Mouse (Mus musculus) T-helper 2 cell (primary cell): ENCODE results near the gene Fgf2.

Experiments
- in situ Hi-C: fragments of 300-600 bp; cut with MboI, MseI; formaldehyde crosslinking; loops from one replicate; pipeline ENCODE4 v1.15.1; 2025; ENCODE audit warnings: high pct_unique_total_duplicates

The Fgf2 gene

DNA sequence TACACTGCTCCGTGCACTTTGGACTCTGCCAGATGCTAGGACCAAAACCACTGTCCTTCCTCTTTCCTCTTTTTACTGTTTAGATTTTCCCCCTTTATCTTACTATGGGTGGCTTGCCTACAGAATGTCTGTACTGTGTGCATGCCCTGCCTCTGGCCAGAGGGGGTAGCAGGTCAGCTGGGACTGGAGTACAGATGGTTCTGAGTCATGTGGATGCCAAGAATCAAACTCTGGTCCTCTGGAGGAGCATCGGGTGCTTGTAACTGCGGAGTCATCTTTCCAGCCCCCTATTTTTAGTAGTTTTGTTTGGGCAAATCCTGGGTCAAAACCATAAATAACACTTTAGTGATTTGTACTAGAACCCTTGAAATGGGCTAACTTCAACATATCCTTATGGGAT is 65.3 kb downstream of the Fgf2 start:
- in situ Hi-C loops, result loop anchor here (10.0 kb wide), 1 partner anchor 189 kb away; no protein-coding TSS in a partner anchor

GRCm38 (mm10) chr3:37414413-37414960 is 66.3 kb downstream of the Fgf2 start:
- in situ Hi-C loops, result loop anchor here (10.0 kb wide), 1 partner anchor 190 kb away; no protein-coding TSS in a partner anchor

- in situ Hi-C loops, result loop anchor here (10.0 kb wide), 1 partner anchor 194 kb away; no protein-coding TSS in a partner anchor
Measured at GRCm38 (mm10) chr3:37418341-37418740, 70.2 kb downstream of the Fgf2 start.

GRCm38 (mm10) chr3:37418961-37419457 is 70.9 kb downstream of the Fgf2 start:
- in situ Hi-C loops, result loop anchor here (10.0 kb wide), 1 partner anchor 194 kb away; no protein-coding TSS in a partner anchor

GRCm38 (mm10) chr3:37419458-37419991 is 71.4 kb downstream of the Fgf2 start, which contains the start of gene Spata5:
Gene Spata5, plus strand, starts transcription at chr3:37419896.
- in situ Hi-C loops, result loop anchor here (10.0 kb wide), 1 partner anchor 195 kb away; no protein-coding TSS in a partner anchor

- in situ Hi-C loops, result no loop called here
Measured at GRCm38 (mm10) chr3:37420072-37420471, 71.9 kb downstream of the Fgf2 start, which contains the start of gene Nudt6. Gene Nudt6, minus strand, starts transcription at chr3:37420211.

DNA sequence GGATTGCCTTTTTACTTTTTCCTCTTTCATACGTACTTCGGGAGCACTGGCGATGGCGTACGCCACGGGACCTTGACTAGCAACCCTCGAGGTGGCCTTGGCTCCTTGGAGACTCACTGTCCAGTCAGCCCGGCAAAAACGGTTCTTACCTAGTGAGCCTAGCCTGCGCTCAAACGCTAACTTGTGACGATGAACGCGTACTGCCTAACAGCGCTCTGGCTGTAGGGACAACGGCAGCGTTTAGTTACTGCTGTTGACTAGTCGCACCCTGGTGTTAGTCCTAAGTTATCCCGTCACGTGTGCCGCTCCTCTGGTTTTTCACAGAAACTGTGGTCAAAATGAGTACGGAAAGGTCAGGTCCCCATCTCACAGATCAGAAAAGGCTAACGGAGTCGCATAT is 72.5 kb downstream of the Fgf2 start:
- in situ Hi-C loops, result no loop called here

GRCm38 (mm10) chr3:37421179-37421578 is 73.0 kb downstream of the Fgf2 start:
- in situ Hi-C loops, result no loop called here

DNA sequence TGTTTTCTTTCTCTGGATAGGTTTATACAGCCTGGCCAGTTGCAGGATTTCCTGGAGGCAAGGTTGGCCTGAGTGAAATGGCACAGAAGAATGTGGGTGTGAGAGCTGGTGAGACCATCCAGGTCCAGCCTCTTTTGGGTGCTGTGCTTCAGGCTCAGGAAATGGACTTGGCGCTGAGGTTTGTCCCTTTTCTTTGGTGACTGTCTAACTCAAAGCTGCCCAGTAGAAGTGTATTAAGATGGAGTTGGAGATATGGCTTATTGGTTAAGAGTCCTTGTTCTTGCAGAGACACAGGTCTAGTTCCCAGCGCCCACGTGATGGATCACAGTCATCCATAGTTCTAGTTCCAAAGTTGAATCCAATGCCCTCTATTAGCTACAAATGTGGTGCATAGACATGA is 77.9 kb downstream of the Fgf2 start:
- in situ Hi-C loops, result no loop called here

- in situ Hi-C loops, result no loop called here
Measured at GRCm38 (mm10) chr3:37430359-37430758, 82.2 kb downstream of the Fgf2 start.

DNA sequence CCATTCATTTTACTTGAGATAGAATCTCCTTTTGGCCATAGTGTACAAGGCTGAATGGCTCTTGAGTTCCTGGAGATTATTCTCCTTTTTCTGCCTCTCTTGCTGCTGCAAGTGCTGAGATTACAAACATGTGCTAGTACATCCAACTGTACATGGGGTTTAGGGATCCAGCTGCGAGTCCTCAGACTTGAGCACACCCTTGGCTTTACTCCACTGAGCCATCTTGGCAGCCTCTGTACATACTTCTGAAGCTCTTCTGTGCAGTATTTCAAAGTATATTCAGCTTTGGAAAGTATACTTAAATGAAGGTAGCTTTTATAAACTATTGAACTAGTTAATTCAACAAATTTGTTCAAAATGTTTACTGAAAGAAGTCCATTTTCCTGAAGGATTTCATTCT is 91.6 kb downstream of the Fgf2 start:
- in situ Hi-C loops, result no loop called here

GRCm38 (mm10) chr3:37443409-37443808 is 95.3 kb downstream of the Fgf2 start:
- in situ Hi-C loops, result no loop called here

DNA sequence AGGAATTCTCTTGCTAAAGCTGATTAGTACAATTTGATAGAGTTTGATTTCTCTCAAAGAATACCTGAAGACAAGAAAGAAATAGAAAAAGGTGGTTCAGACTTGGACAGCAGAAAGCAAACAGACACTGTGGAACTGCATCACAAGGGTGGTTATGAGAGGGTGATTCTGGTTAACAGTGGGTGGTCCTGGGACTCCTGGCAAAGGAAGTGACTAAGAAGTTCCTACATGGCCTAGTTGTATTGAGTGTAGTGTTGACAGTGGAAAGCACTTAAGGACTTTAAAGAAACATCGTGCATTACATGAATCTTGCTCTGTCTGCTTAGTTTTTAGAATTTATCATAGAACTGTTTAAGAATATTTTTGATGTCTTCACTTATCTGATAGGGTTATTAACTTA is 107.8 kb downstream of the Fgf2 start:
- in situ Hi-C loops, result no loop called here
